In genomic region chr2:30343601-30344137, GRCm38 (mm10) we compare ENCODE assay signal across 10 mouse cellular contexts. TPM values are rescaled to one million over a fixed set of nuclear protein-coding genes. Genes with fewer than 3 reads are reported as not detected.
DNase-seq lines count a peak whose midpoint lies in the region; TF ChIP-seq lines count a peak whose summit lies in the region.
"Had no signal": no experiment of that assay in that cellular context is flagged by ENCODE, and none has a peak within 500 bp of the region (broad histone marks: within the 10 kb centered on the region; RNA-seq: fewer than 3 reads in every experiment).

No protein-coding gene starts in this region.

- no peak overlapping the region for H3K4me3 ChIP-seq in lung, adult 2 months (replicated peaks; ENCODE audit: extremely low read depth, low read depth, low read length)
- H3K4me3 ChIP-seq: embryonic facial prominence, embryonic 13.5 days; liver, embryonic 15.5 days had no signal

- DNase-seq in kidney, postnatal 14 days: peak; percentile 27
- DNase-seq in kidney, adult 9 months: no peak
- peak; percentile 86 for DNase-seq in adrenal gland, adult 8-10 months
- peak; percentile 50 for DNase-seq in cerebellum, adult 8-10 months
- DNase-seq in lung, adult 2 months: peak; percentile 33
- DNase-seq in neural tube, embryonic 10.5 days (ENCODE audit: extremely low spot score, low spot score): no peak
- DNase-seq in adipocyte (ENCODE audit: low spot score): no peak
- no peak for DNase-seq in natural killer cell, adult 2 months (ENCODE audit: low spot score in 2 of 2)

- no peak for TF ChIP-seq CTCF in lung, adult 2 months (IDR thresholded peaks at IDR 0.05; ENCODE audit: insufficient read depth, low read length)

- TF ChIP-seq POLR2A in lung, adult 2 months (IDR thresholded peaks at IDR 0.05; ENCODE audit: borderline replicate concordance, extremely low read depth, low read depth, low read length): no peak

- H3K4me1 ChIP-seq in lung, adult 2 months (ENCODE audit: control insufficient read depth, insufficient read depth, low read length): no peaks in the 10 kb centered on the region
- H3K4me1 ChIP-seq: embryonic facial prominence, embryonic 13.5 days; liver, embryonic 15.5 days had no signal

- WGBS in lung, adult 2 months: 53% methylated on average over 14 of the region's 14 CpGs

RNA-seq across cellular contexts. Expression of gene Sh3glb2, which starts 15.5 kb away (rescaled TPM):
- 100 to 1,000 TPM in 2 of 4 experiments, 10 to 100 TPM in 2; 85.4 to 115 (median 101) TPM for total RNA-seq in adrenal gland, adult 8-10 months (2022)
- polyA plus RNA-seq in lung, adult 2 months (2012; rRNA removed): 132 and 136 TPM in 2 replicates

RNA-seq across cellular contexts. Expression of gene Miga2, which starts 20.4 kb away (rescaled TPM):
- total RNA-seq in adrenal gland, adult 8-10 months (2022): 100 to 1,000 TPM in 1 of 4 experiments, 10 to 100 TPM in 3; 80.6 to 104 (median 91.1) TPM
- polyA plus RNA-seq in lung, adult 2 months (2012; rRNA removed): 28.2 and 36.1 TPM in 2 replicates

RNA-seq across cellular contexts. Expression of gene Dolpp1, which starts 48.4 kb away (rescaled TPM):
- total RNA-seq in adrenal gland, adult 8-10 months (2022): 10 to 100 TPM; 18.0 to 24.2 (median 19.8) TPM
- 49.1 and 55.6 TPM in 2 replicates for polyA plus RNA-seq in lung, adult 2 months (2012; rRNA removed)

RNA-seq across cellular contexts. Expression of gene Nup188, which starts 57.5 kb away (rescaled TPM):
- 10 to 100 TPM; 28.2 to 33.6 (median 30.2) TPM for total RNA-seq in adrenal gland, adult 8-10 months (2022)
- 27.3 and 28.1 TPM in 2 replicates for polyA plus RNA-seq in lung, adult 2 months (2012; rRNA removed)

RNA-seq across cellular contexts. Expression of gene Dolk, which starts 57.5 kb away (rescaled TPM):
- 10 to 100 TPM; 31.2 to 42.7 (median 37.6) TPM for total RNA-seq in adrenal gland, adult 8-10 months (2022)
- polyA plus RNA-seq in lung, adult 2 months (2012; rRNA removed): 21.1 and 22.2 TPM in 2 replicates

Comparison
In these comparisons a context has a peak if more than half of its experiments do, and no peak if none do; other contexts are left out.
1. DNase-seq: peak in kidney, postnatal 14 days (single experiment), adrenal gland, adult 8-10 months (single experiment), cerebellum, adult 8-10 months (single experiment) and lung, adult 2 months (single experiment); none in kidney, adult 9 months (single experiment), neural tube, embryonic 10.5 days (single experiment), adipocyte (single experiment) and natural killer cell, adult 2 months (0 of 2).